Mouse (Mus musculus) E14TG2a.4 (cell line): ENCODE data around the gene Ctdsp2.
A peak's percentile ranks its signal among the peaks of the same experiment; 100 is the strongest.

Experiments used
- H3K27me3 ChIP-seq: 2 replicates; pipeline ENCODE4 v1.6.1; 2014; ENCODE audit warnings: low read length, control low read depth; ENCODE audit not compliant: insufficient read depth
- H3K36me3 ChIP-seq: 2 replicates; pipeline ENCODE4 v1.6.1; 2014; ENCODE audit warnings: low read length, control low read depth; ENCODE audit not compliant: insufficient read depth
- H3K4me1 ChIP-seq: replicated peaks from 2 replicates; pipeline ENCODE4 v1.6.1; 2014; ENCODE audit warnings: low read depth, low read length, control low read depth
- H3K4me3 ChIP-seq: replicated peaks from 2 replicates; pipeline ENCODE4 v1.5.1; 2014; ENCODE audit warnings: mild to moderate bottlenecking, low read length
- H3K9me3 ChIP-seq: 2 replicates; pipeline ENCODE4 v1.6.1; 2014; ENCODE audit warnings: low read length, control low read depth
- CTCF ChIP-seq: conservative IDR thresholded peaks from 2 replicates; pipeline ENCODE4 v1.5.1; 2014; ENCODE audit warnings: low read length
- NANOG ChIP-seq: IDR thresholded peaks from 2 replicates; pipeline ENCODE4 v1.6.1; 2014; ENCODE audit warnings: borderline replicate concordance, low read length, mixed read lengths
- POU5F1 ChIP-seq: IDR thresholded peaks from 2 replicates; pipeline ENCODE4 v1.6.1; 2014; ENCODE audit warnings: low read length, borderline replicate concordance

Gene Ctdsp2

GRCm38 (mm10) chr10:126981746-126982145, 3.2 kb downstream of the Ctdsp2 start:
- no peaks in the 10 kb centered on the region for H3K27me3 ChIP-seq
- H3K9me3 ChIP-seq = no peaks in the 10 kb centered on the region
- H3K4me1 ChIP-seq = peaks cover 84% of the 10 kb centered on the region
- H3K4me3 ChIP-seq = 0 out of 2 replicates have a peak overlapping the region, but pooled peaks have one; percentile 23
- no peak for TF ChIP-seq NANOG
- no peak for TF ChIP-seq POU5F1
- no peak for TF ChIP-seq CTCF
- peaks cover 39% of the 10 kb centered on the region for H3K36me3 ChIP-seq

- TF ChIP-seq CTCF = no peak
- TF ChIP-seq POU5F1 = no peak
- no peak for TF ChIP-seq NANOG
Measured at GRCm38 (mm10) chr10:126983193-126983725, 4.7 kb downstream of the Ctdsp2 start.

GRCm38 (mm10) chr10:126984189-126985004, 5.9 kb downstream of the Ctdsp2 start:
- Histone ChIP-seq H3K9me3 (no peaks in the 10 kb centered on the region), H3K27me3 (no peaks in the 10 kb centered on the region), H3K4me1 (peaks cover 95% of the 10 kb centered on the region), H3K36me3 (peaks cover 39% of the 10 kb centered on the region), H3K4me3 (peak overlapping the region; percentile 29; the same call in 1 of the 2 replicates)
- TF ChIP-seq POU5F1 = no peak
- TF ChIP-seq NANOG = no peak
- no peak for TF ChIP-seq CTCF

More at GRCm38 (mm10) chr10:126983193-126983725, 4.7 kb downstream of the Ctdsp2 start:
- H3K27me3 ChIP-seq = no peaks in the 10 kb centered on the region
- no peaks in the 10 kb centered on the region for H3K9me3 ChIP-seq
- H3K36me3 ChIP-seq = peaks cover 39% of the 10 kb centered on the region
- no peak overlapping the region for H3K4me3 ChIP-seq
- peaks cover 84% of the 10 kb centered on the region for H3K4me1 ChIP-seq

GRCm38 (mm10) chr10:126985127-126985526, 6.6 kb downstream of the Ctdsp2 start:
- Histone ChIP-seq H3K4me3 (peak overlapping the region; percentile 29; the same call in 1 of the 2 replicates), H3K27me3 (no peaks in the 10 kb centered on the region), H3K9me3 (no peaks in the 10 kb centered on the region), H3K4me1 (peaks cover 100% of the 10 kb centered on the region), H3K36me3 (peaks cover 39% of the 10 kb centered on the region)
- TF ChIP-seq POU5F1 (no peak), CTCF (no peak), NANOG (no peak)

- Histone ChIP-seq H3K4me1 (peaks cover 100% of the 10 kb centered on the region), H3K4me3 (peak overlapping the region; percentile 62; the same call in 1 of the 2 replicates), H3K27me3 (no peaks in the 10 kb centered on the region), H3K9me3 (no peaks in the 10 kb centered on the region), H3K36me3 (peaks cover 39% of the 10 kb centered on the region)
- TF ChIP-seq NANOG (no peak), CTCF (no peak), POU5F1 (no peak)
Measured at GRCm38 (mm10) chr10:126985579-126985978, 7.1 kb downstream of the Ctdsp2 start.

GRCm38 (mm10) chr10:126986541-126986961, 8.0 kb downstream of the Ctdsp2 start:
- no peaks in the 10 kb centered on the region for H3K9me3 ChIP-seq
- peaks cover 100% of the 10 kb centered on the region for H3K4me1 ChIP-seq
- H3K36me3 ChIP-seq = peaks cover 46% of the 10 kb centered on the region
- TF ChIP-seq NANOG (no peak), POU5F1 (no peak), CTCF (no peak)
- H3K27me3 ChIP-seq = no peaks in the 10 kb centered on the region
- peak overlapping the region; percentile 62 for H3K4me3 ChIP-seq

GRCm38 (mm10) chr10:126987183-126988118, 8.9 kb downstream of the Ctdsp2 start:
- TF ChIP-seq POU5F1 (no peak), NANOG (no peak), CTCF (no peak)
- no peaks in the 10 kb centered on the region for H3K27me3 ChIP-seq
- peak overlapping the region; percentile 62 for H3K4me3 ChIP-seq
- H3K9me3 ChIP-seq = no peaks in the 10 kb centered on the region
- H3K36me3 ChIP-seq = peaks cover 50% of the 10 kb centered on the region
- H3K4me1 ChIP-seq = peaks cover 98% of the 10 kb centered on the region

GRCm38 (mm10) chr10:126988513-126989165, 10.1 kb downstream of the Ctdsp2 start:
- Histone ChIP-seq H3K4me3 (peak overlapping the region; percentile 62), H3K9me3 (no peaks in the 10 kb centered on the region), H3K27me3 (no peaks in the 10 kb centered on the region), H3K4me1 (peaks cover 98% of the 10 kb centered on the region), H3K36me3 (peaks cover 51% of the 10 kb centered on the region)
- TF ChIP-seq POU5F1 (no peak), NANOG (no peak), CTCF (no peak)
